Mouse (Mus musculus): Measurements from ENCODE around the gene Kcnk7.

GRCm38 (mm10) chr19:5692086-5692912, 11.9 kb upstream of the Kcnk7 start:
- TF ChIP-seq CTCF (IDR thresholded peaks at IDR 0.05; ENCODE audit: borderline replicate concordance, insufficient read depth, low read length) (no peak), POLR2A (IDR thresholded peaks at IDR 0.05; ENCODE audit: low read depth, low read length) (no peak)

Data from embryonic fibroblast, embryonic 13.5 days (primary cell).